ENCODE assay signal across 16 mouse cellular contexts in genomic region chr12:108448396-108448795, GRCm38 (mm10).
"Had no signal": no experiment of that assay in that cellular context is flagged by ENCODE, and none has a peak within 500 bp of the region (broad histone marks: within the 10 kb centered on the region; RNA-seq: fewer than 3 reads in every experiment).

No protein-coding gene starts in this region.

- H3K4me1 ChIP-seq: liver, embryonic 15.5 days had no signal

- DNase-seq: liver, postnatal 0 days; lung, adult 2 months; lung, postnatal 10 days; right cerebral cortex, postnatal 14 days; thymus, adult 2 months; thymus, postnatal 25 days; thymus, postnatal 4 days had no signal

- H3K4me2 ChIP-seq: liver, embryonic 15.5 days; lung, embryonic 15.5 days; midbrain, embryonic 11.5 days; midbrain, embryonic 13.5 days; midbrain, embryonic 15.5 days; neural tube, embryonic 12.5 days; stomach, embryonic 15.5 days had no signal

- H3K36me3 ChIP-seq: liver, embryonic 15.5 days; lung, embryonic 15.5 days; midbrain, embryonic 13.5 days; midbrain, embryonic 15.5 days; neural tube, embryonic 12.5 days; stomach, embryonic 15.5 days had no signal

- H3K27ac ChIP-seq: liver, embryonic 15.5 days; lung, embryonic 15.5 days; macrophage; midbrain, embryonic 13.5 days; midbrain, embryonic 15.5 days; neural tube, embryonic 12.5 days; stomach, embryonic 15.5 days had no signal

- H3K4me3 ChIP-seq: liver, embryonic 15.5 days; lung, embryonic 15.5 days; megakaryocyte, embryonic 14.5 days; midbrain, embryonic 13.5 days; midbrain, embryonic 15.5 days; neural tube, embryonic 12.5 days; stomach, embryonic 15.5 days had no signal

- ATAC-seq: liver, postnatal 0 days; midbrain, embryonic 13.5 days; midbrain, embryonic 15.5 days had no signal

- H3K9me3 ChIP-seq: liver, embryonic 15.5 days; lung, embryonic 15.5 days; megakaryocyte, embryonic 14.5 days; midbrain, embryonic 13.5 days; midbrain, embryonic 15.5 days; neural tube, embryonic 12.5 days; stomach, embryonic 15.5 days had no signal

- H3K27me3 ChIP-seq: lung, embryonic 15.5 days; midbrain, embryonic 13.5 days; midbrain, embryonic 15.5 days; neural tube, embryonic 12.5 days; stomach, embryonic 15.5 days had no signal

- H3K9ac ChIP-seq: liver, embryonic 15.5 days; liver, postnatal 0 days; lung, embryonic 15.5 days; midbrain, embryonic 13.5 days; midbrain, embryonic 15.5 days; neural tube, embryonic 12.5 days; stomach, embryonic 15.5 days had no signal
